Mouse (Mus musculus) spleen, adult 2 months (tissue): ENCODE data around the gene Anp32a. TPM values are rescaled to one million over a fixed set of nuclear protein-coding genes. Genes with fewer than 3 reads are reported as not detected.

ENCODE experiments used
- DNase-seq, 2 experiments: peaks; one replicate each; pipeline versions ENCODE4 v3.0.0 to v3.0.0-alpha.2; 2012 to 2021; ENCODE audit warnings: low spot score in 2 of 2, low read depth in 1 of 2
- H3K27ac ChIP-seq: fragments of 200-500 bp; 2 replicates; pipeline ENCODE4 v1.5.1; 2012; ENCODE audit warnings: low read length, inconsistent platforms; ENCODE audit not compliant: insufficient read depth
- H3K27me3 ChIP-seq: fragments of 200-500 bp; 2 replicates; pipeline ENCODE4 v1.6.1; 2012; ENCODE audit warnings: mild to moderate bottlenecking, moderate library complexity, low read length, inconsistent platforms; ENCODE audit not compliant: control insufficient read depth, insufficient read depth
- H3K36me3 ChIP-seq: fragments of 200-500 bp; 2 replicates; pipeline ENCODE4 v1.6.1; 2012; ENCODE audit warnings: mild to moderate bottlenecking, low read length, inconsistent platforms; ENCODE audit not compliant: control insufficient read depth, insufficient read depth
- H3K4me1 ChIP-seq: fragments of 200-500 bp; 2 replicates; pipeline ENCODE4 v1.6.1; 2011; ENCODE audit warnings: inconsistent platforms; ENCODE audit not compliant: control insufficient read depth, insufficient read depth, insufficient read length
- H3K4me3 ChIP-seq: fragments of 200-500 bp; 2 replicates; pipeline ENCODE4 v1.5.1; 2011; ENCODE audit warnings: mild to moderate bottlenecking, inconsistent platforms; ENCODE audit not compliant: insufficient read depth, insufficient read length; ENCODE audit errors: extremely low read depth
- CTCF ChIP-seq: fragments of 200-500 bp; IDR thresholded peaks from 2 replicates; pipeline ENCODE4 v1.5.1; 2011; ENCODE audit warnings: mild to moderate bottlenecking, inconsistent platforms; ENCODE audit not compliant: insufficient read depth, insufficient read length, insufficient replicate concordance; ENCODE audit errors: extremely low read depth
- POLR2A ChIP-seq: fragments of 200-500 bp; IDR thresholded peaks from 2 replicates; pipeline ENCODE4 v1.6.1; 2011; ENCODE audit warnings: low read depth, low read length, inconsistent platforms
- WGBS: fragments of 180-500 bp; shearing (Covaris S2); methylation state at CpG from one replicate; pipeline ENCODE4 v1.1.7; 2018; 5-methylcytosine and 5-hydroxymethylcytosine counted together
- polyA plus RNA-seq: library from polyadenylated mRNA; depleted of rRNA; stranded (reverse); fragments of >200 nt; gene quantifications from 2 replicates; pipeline ENCODE4 v1.2.3, GENCODE M21; 2012

Anp32a gene
- polyA plus RNA-seq, 1 experiment: 16.2 TPM

- 65% methylated on average over 9 of the region's 9 CpGs for WGBS
- H3K4me1 ChIP-seq: peaks cover 7% of the 10 kb centered on the region; the same call in 1 of the 2 replicates
- no peak for TF ChIP-seq POLR2A
- no peak for TF ChIP-seq CTCF
- H3K27ac ChIP-seq: no peak overlapping the region; the same call in 1 of the 2 replicates
- H3K27me3 ChIP-seq: no peaks in the 10 kb centered on the region
- DNase-seq: no peak
- H3K4me3 ChIP-seq: no peak overlapping the region
- H3K36me3 ChIP-seq: 0 out of 2 replicates have a peak, but pooled peaks cover 1% of the 10 kb centered on the region
Observed at GRCm38 (mm10) chr9:62345633-62346387, 4.7 kb downstream of the Anp32a start.

- Histone ChIP-seq H3K27me3 (no peaks in the 10 kb centered on the region), H3K4me1 (peaks cover 8% of the 10 kb centered on the region; the same call in 1 of the 2 replicates), H3K36me3 (0 out of 2 replicates have a peak, but pooled peaks cover 1% of the 10 kb centered on the region), H3K4me3 (no peak overlapping the region), H3K27ac (no peak overlapping the region)
- no peak for DNase-seq
- WGBS: 60% methylated on average over 6 of the region's 6 CpGs
- TF ChIP-seq CTCF (no peak), POLR2A (no peak)
Observed at GRCm38 (mm10) chr9:62346388-62346679, 5.2 kb downstream of the Anp32a start.

GRCm38 (mm10) chr9:62347201-62347600 is 6.1 kb downstream of the Anp32a start:
- H3K36me3 ChIP-seq: 0 out of 2 replicates have a peak, but pooled peaks cover 1% of the 10 kb centered on the region
- WGBS: 85% methylated on average over 5 of the region's 5 CpGs
- no peak for DNase-seq
- TF ChIP-seq CTCF (no peak), POLR2A (no peak)
- peaks cover 11% of the 10 kb centered on the region; the same call in 1 of the 2 replicates for H3K4me1 ChIP-seq
- no peak overlapping the region for H3K27ac ChIP-seq
- H3K4me3 ChIP-seq: no peak overlapping the region
- no peaks in the 10 kb centered on the region for H3K27me3 ChIP-seq

- no peak overlapping the region for H3K4me3 ChIP-seq
- no peak for DNase-seq
- no peak for TF ChIP-seq CTCF
- no peak for TF ChIP-seq POLR2A
- no peak overlapping the region for H3K27ac ChIP-seq
- WGBS: 81% methylated on average over 10 of the region's 10 CpGs
- H3K4me1 ChIP-seq: peaks cover 13% of the 10 kb centered on the region; the same call in 1 of the 2 replicates
- H3K27me3 ChIP-seq: no peaks in the 10 kb centered on the region
- 0 out of 2 replicates have a peak, but pooled peaks cover 1% of the 10 kb centered on the region for H3K36me3 ChIP-seq
Observed at GRCm38 (mm10) chr9:62348050-62348449, 7.0 kb downstream of the Anp32a start.

- Histone ChIP-seq H3K27ac (no peak overlapping the region), H3K4me3 (no peak overlapping the region), H3K27me3 (no peaks in the 10 kb centered on the region), H3K4me1 (peaks cover 18% of the 10 kb centered on the region; the same call in 1 of the 2 replicates), H3K36me3 (0 out of 2 replicates have a peak, but pooled peaks cover 1% of the 10 kb centered on the region)
- TF ChIP-seq POLR2A (no peak), CTCF (no peak)
- 72% methylated on average over 6 of the region's 6 CpGs for WGBS
- no peak for DNase-seq
Observed at GRCm38 (mm10) chr9:62348467-62348985, 7.4 kb downstream of the Anp32a start.

- H3K4me1 ChIP-seq: peaks cover 23% of the 10 kb centered on the region; the same call in 1 of the 2 replicates
- no peak for TF ChIP-seq CTCF
- TF ChIP-seq POLR2A: no peak
- H3K36me3 ChIP-seq: 0 out of 2 replicates have a peak, but pooled peaks cover 1% of the 10 kb centered on the region
- H3K27me3 ChIP-seq: no peaks in the 10 kb centered on the region
- 0 out of 2 replicates have a peak overlapping the region, but pooled peaks have one; percentile 6 for H3K27ac ChIP-seq
- DNase-seq: no peak
- H3K4me3 ChIP-seq: no peak overlapping the region
- WGBS: 68% methylated on average over 15 of the region's 15 CpGs
Observed at GRCm38 (mm10) chr9:62349250-62349649, 8.2 kb downstream of the Anp32a start.
